Mouse (Mus musculus): ENCODE data around the gene Neil1. TPM values are rescaled to one million over a fixed set of nuclear protein-coding genes. Genes with fewer than 3 reads are reported as not detected.
A peak's percentile ranks its signal among the peaks of the same experiment; 100 is the strongest.

Gene Neil1
- polyA plus RNA-seq, 1 experiment from 2014 or later = 7.4 TPM

DNA sequence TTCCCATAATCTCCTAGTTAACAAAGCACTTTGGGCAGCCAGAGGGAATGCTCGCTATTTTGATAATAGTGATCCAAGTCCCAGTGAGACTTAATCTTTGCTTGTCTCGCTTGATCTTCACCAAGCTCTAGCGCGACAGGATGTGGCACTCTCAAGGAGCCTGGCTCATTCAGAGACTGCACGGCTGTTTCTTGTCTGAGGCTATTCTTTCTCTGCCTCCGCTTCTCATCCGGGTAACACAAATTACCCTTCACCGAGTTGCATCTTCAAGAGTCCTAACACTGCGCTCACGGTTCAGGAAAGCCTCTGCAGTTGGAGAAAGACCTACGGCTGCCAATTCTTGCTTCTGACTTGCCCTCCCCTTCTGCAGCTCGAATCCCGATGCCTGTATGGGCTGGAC is 9.4 kb upstream of the Neil1 start:
- peak overlapping the region; percentile 71 for H3K27ac ChIP-seq
- no peak for DNase-seq (ENCODE audit: low spot score)
- H3K9me3 ChIP-seq (ENCODE audit: control insufficient read depth, low read length) = no peaks in the 10 kb centered on the region
- H3K27me3 ChIP-seq (ENCODE audit: control insufficient read depth, insufficient read depth, low read length) = no peaks in the 10 kb centered on the region
- H3K36me3 ChIP-seq (replicated peaks; ENCODE audit: control insufficient read depth, insufficient read depth) = 0 out of 2 replicates have a peak, but pooled peaks cover 14% of the 10 kb centered on the region
- 32% methylated on average over 13 of the region's 13 CpGs for WGBS
- H3K4me2 ChIP-seq (replicated peaks) = peak overlapping the region; percentile 69
- peak overlapping the region; percentile 69 for H3K4me3 ChIP-seq (replicated peaks; ENCODE audit: low read length)
- H3K4me1 ChIP-seq (replicated peaks; ENCODE audit: control insufficient read depth, insufficient read depth, low read length) = peaks cover 12% of the 10 kb centered on the region
- peak overlapping the region; percentile 74 for H3K9ac ChIP-seq
- no peak for ATAC-seq (ENCODE audit: low FRiP score)

DNA sequence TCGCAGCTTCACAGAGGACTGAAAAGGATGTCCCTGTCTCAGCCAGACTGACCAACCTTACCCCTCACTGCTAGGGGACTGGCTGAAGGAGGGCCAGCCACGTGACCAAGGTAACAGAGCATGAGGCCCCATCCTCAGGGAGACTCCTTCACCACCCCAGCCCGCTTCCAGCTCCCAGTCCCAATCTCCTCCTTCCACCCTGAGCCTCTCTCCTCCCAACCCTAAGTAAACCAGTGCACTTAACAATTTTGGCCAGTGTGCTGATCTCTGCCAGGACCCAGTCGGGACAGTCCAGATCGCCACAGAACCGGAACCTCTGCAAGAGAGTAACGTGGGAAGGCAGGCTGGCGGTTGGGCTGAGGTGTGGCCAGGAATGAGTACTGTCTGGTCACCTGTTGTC is 8.7 kb upstream of the Neil1 start:
- Histone ChIP-seq H3K4me3 (replicated peaks; ENCODE audit: low read length) (no peak overlapping the region), H3K27me3 (ENCODE audit: control insufficient read depth, insufficient read depth, low read length) (no peaks in the 10 kb centered on the region), H3K36me3 (replicated peaks; ENCODE audit: control insufficient read depth, insufficient read depth) (0 out of 2 replicates have a peak, but pooled peaks cover 14% of the 10 kb centered on the region), H3K4me1 (replicated peaks; ENCODE audit: control insufficient read depth, insufficient read depth, low read length) (peaks cover 12% of the 10 kb centered on the region), H3K4me2 (replicated peaks) (peak overlapping the region; percentile 69; the same call in 1 of the 2 replicates), H3K9me3 (ENCODE audit: control insufficient read depth, low read length) (no peaks in the 10 kb centered on the region), H3K9ac (no peak overlapping the region), H3K27ac (no peak overlapping the region)
- no peak for DNase-seq (ENCODE audit: low spot score)
- 86% methylated on average over 8 of the region's 8 CpGs for WGBS
- no peak for ATAC-seq (ENCODE audit: low FRiP score)

DNA sequence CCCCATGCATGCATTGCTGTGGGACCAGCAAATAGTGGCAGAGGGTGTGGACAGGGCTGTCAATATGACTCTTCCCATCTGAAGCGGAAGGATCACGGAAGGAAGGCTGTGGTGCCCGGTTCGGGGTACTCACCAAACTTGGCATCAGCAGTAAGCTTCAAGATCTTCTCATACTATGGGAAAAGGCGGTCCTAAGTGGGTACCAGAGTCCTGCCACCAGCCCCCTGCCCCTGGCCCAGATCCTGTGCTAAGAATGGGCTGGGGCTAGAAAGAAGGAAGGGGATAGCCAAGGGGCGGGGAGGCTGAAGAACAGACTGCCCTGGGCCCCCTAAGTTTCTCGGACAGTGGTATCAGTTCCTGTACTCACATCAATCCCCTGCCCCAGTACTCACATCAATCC is 8.3 kb upstream of the Neil1 start:
- ATAC-seq (ENCODE audit: low FRiP score) = no peak
- 93% methylated on average over 7 of the region's 7 CpGs for WGBS

DNA sequence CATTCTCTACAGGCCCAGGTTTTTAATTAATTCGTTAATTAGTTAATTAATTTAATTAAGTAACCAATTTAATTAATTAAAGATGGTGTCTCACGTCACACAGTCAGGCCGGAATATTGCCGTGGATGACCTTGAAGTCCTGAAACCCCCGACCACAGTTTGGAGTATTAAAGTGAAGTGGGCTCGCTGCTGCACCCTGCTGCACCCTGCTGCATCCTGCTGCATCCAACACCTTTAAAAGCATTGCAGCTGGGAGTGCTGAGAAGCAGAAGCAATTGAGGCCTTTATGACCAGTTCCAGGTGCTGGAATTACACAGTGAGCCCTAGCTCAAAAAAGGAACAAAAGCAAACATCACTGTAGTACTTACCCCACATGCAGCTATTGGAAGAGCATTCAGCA is 4.2 kb upstream of the Neil1 start:
- DNase-seq (ENCODE audit: low spot score) = no peak
- no peak overlapping the region for H3K27ac ChIP-seq
- H3K9me3 ChIP-seq (ENCODE audit: control insufficient read depth, low read length) = no peaks in the 10 kb centered on the region
- 50% methylated on average over 6 of the region's 6 CpGs for WGBS
- peaks cover 18% of the 10 kb centered on the region for H3K4me1 ChIP-seq (replicated peaks; ENCODE audit: control insufficient read depth, insufficient read depth, low read length)
- H3K4me2 ChIP-seq (replicated peaks) = no peak overlapping the region
- H3K36me3 ChIP-seq (replicated peaks; ENCODE audit: control insufficient read depth, insufficient read depth) = 0 out of 2 replicates have a peak, but pooled peaks cover 14% of the 10 kb centered on the region
- no peak overlapping the region for H3K4me3 ChIP-seq (replicated peaks; ENCODE audit: low read length)
- no peak for ATAC-seq (ENCODE audit: low FRiP score)
- H3K27me3 ChIP-seq (ENCODE audit: control insufficient read depth, insufficient read depth, low read length) = no peaks in the 10 kb centered on the region
- H3K9ac ChIP-seq = no peak overlapping the region

More for the DNA sequence above, 8.3 kb upstream of the Neil1 start:
- peaks cover 12% of the 10 kb centered on the region for H3K4me1 ChIP-seq (replicated peaks; ENCODE audit: control insufficient read depth, insufficient read depth, low read length)
- H3K4me2 ChIP-seq (replicated peaks) = no peak overlapping the region
- no peaks in the 10 kb centered on the region for H3K27me3 ChIP-seq (ENCODE audit: control insufficient read depth, insufficient read depth, low read length)
- no peak overlapping the region for H3K9ac ChIP-seq
- no peak overlapping the region for H3K4me3 ChIP-seq (replicated peaks; ENCODE audit: low read length)
- DNase-seq (ENCODE audit: low spot score) = no peak
- no peaks in the 10 kb centered on the region for H3K9me3 ChIP-seq (ENCODE audit: control insufficient read depth, low read length)
- H3K36me3 ChIP-seq (replicated peaks; ENCODE audit: control insufficient read depth, insufficient read depth) = 0 out of 2 replicates have a peak, but pooled peaks cover 14% of the 10 kb centered on the region
- H3K27ac ChIP-seq = no peak overlapping the region

DNA sequence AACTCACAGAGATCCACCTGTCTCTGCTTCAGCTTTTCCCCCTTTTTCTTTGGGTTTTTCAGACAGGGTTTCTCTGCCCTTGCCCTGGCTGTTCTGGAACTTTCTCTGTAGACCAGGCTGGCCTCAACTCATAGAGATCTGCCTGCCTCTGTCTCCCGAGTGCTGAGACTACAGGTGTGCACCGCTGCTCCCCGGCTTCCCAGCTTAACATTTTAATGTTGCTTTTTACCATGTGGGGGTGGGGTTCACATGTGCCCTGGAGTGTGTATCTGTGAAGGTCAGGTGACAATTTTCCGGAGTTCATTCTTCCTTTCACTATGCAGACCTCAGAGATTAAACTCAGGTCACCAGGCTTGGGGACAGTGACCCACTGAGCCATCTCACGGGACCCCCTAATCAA is 2.1 kb upstream of the Neil1 start:
- Histone ChIP-seq H3K27ac (no peak overlapping the region), H3K4me2 (replicated peaks) (no peak overlapping the region), H3K9ac (no peak overlapping the region), H3K27me3 (ENCODE audit: control insufficient read depth, insufficient read depth, low read length) (no peaks in the 10 kb centered on the region), H3K4me3 (replicated peaks; ENCODE audit: low read length) (no peak overlapping the region), H3K36me3 (replicated peaks; ENCODE audit: control insufficient read depth, insufficient read depth) (0 out of 2 replicates have a peak, but pooled peaks cover 6% of the 10 kb centered on the region), H3K9me3 (ENCODE audit: control insufficient read depth, low read length) (no peaks in the 10 kb centered on the region), H3K4me1 (replicated peaks; ENCODE audit: control insufficient read depth, insufficient read depth, low read length) (peaks cover 18% of the 10 kb centered on the region)
- 89% methylated on average over 5 of the region's 5 CpGs for WGBS
- no peak for ATAC-seq (ENCODE audit: low FRiP score)
- no peak for DNase-seq (ENCODE audit: low spot score)

DNA sequence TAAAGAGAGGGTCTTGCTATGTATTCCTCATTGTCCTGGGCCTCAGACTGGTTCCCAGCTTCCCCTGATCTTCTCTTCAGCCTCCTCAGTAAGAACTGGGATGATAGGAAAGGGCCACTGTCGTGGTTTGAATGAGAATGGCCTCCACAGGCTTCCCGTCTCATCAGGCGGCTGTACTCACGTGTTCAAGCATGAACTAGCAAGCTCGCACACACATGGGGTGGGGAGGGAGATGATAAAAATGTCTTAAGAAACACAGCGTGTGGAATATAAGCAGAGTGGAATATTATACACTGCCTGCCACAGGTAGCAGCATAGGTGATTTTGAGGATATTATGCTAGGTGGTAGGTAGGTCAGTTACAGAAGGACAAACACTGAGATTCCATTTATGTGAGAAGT is 916 bp upstream of the Neil1 start:
- DNase-seq (ENCODE audit: low spot score) = no peak
- Histone ChIP-seq H3K36me3 (replicated peaks; ENCODE audit: control insufficient read depth, insufficient read depth) (peaks cover 9% of the 10 kb centered on the region; the same call in 1 of the 2 replicates), H3K9ac (peak overlapping the region; percentile 55), H3K4me3 (replicated peaks; ENCODE audit: low read length) (peak overlapping the region; percentile 45), H3K27me3 (ENCODE audit: control insufficient read depth, insufficient read depth, low read length) (no peaks in the 10 kb centered on the region), H3K9me3 (ENCODE audit: control insufficient read depth, low read length) (no peaks in the 10 kb centered on the region), H3K4me1 (replicated peaks; ENCODE audit: control insufficient read depth, insufficient read depth, low read length) (peaks cover 18% of the 10 kb centered on the region), H3K4me2 (replicated peaks) (peak overlapping the region; percentile 61), H3K27ac (peak overlapping the region; percentile 87)
- no peak for ATAC-seq (ENCODE audit: low FRiP score)
- WGBS = 71% methylated on average over 6 of the region's 6 CpGs

DNA sequence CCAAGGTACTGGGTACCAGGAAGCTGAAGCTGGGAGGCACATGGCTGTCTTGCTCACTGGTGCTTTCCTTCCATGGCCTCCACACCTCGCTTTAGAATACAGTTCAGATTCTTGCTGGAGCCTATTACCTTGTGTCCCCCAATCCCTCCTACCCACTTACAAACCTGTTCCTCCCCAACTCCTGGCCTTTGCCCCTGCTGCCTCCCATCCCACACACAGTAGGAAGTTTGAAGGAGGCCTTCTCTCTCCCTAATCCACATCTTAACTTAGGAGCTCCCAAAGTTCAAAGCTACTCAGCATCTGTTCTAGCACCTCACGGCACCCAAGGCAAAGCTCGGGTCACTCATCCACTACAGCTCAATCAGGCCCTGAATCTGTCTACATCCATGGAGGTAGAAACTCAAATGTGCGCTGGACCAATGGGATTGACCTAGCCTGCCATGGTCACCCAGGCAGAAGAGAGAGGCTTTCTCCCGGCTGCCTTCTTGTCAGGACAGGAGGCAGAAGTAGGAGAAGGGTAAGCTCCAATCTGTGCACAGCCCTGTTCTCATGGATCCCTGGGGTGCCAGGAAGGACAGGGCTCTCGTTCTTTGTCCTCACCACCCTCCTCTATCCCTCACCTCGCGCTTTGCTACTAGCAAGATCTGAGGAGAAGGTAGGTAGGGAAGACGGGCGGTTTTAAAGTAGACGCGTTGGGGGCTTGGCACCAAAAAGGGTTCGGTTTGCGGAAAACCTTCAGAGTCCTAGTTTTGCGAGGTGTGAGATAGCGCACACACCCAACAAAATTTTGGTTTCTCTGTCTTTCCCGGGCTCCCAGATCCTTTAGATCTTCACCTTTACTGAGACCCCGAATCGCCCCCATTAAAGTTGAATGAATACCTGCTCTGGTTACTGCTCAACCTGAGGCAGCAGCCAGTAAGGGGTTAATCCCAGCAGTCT is 631 bp downstream of the Neil1 start:
- Histone ChIP-seq H3K27me3 (ENCODE audit: control insufficient read depth, insufficient read depth, low read length) (no peaks in the 10 kb centered on the region), H3K4me1 (replicated peaks; ENCODE audit: control insufficient read depth, insufficient read depth, low read length) (peaks cover 18% of the 10 kb centered on the region), H3K9ac (peak overlapping the region; percentile 55), H3K4me2 (replicated peaks) (peak overlapping the region; percentile 61), H3K9me3 (ENCODE audit: control insufficient read depth, low read length) (no peaks in the 10 kb centered on the region), H3K27ac (peak overlapping the region; percentile 87), H3K36me3 (replicated peaks; ENCODE audit: control insufficient read depth, insufficient read depth) (peaks cover 21% of the 10 kb centered on the region), H3K4me3 (replicated peaks; ENCODE audit: low read length) (peak overlapping the region; percentile 45)
- DNase-seq (ENCODE audit: low spot score) (peak; percentile 29), ATAC-seq (ENCODE audit: low FRiP score) (peak; percentile 52)
- WGBS = 7% methylated on average over 19 of the region's 19 CpGs

DNA sequence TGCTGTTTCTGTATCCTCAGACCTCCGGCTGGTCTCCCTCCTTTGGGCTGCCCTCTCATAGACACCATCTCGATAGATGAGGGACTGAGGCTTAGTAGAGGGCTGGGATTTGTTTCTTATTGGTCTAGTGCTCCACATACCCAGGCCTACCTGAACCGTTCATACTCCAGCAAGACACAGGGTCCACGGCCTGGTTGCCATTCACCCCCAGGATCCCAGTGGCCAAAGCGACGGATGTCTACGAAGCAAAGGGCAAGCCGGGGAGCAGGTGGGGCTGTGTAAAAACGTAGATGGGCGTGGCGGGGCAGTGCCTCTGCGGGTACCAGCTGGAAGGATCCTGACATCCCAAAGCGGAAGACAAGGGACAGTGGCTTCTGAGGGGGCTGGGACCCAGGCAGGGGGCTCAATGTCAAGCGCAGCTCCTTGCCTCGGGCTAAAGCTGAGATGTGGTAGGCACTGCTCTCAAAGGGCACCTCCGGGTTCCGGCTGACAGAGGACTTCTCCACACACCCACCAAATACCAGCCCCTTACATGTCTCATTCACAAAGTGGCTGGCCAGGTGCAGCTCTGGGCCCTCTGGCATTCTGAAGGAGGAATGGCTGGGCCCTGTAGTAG is 1.5 kb downstream of the Neil1 start:
- H3K9me3 ChIP-seq (ENCODE audit: control insufficient read depth, low read length) = no peaks in the 10 kb centered on the region
- WGBS = 87% methylated on average over 17 of the region's 17 CpGs
- H3K9ac ChIP-seq = 0 out of 2 replicates have a peak overlapping the region, but pooled peaks have one; percentile 55
- peaks cover 18% of the 10 kb centered on the region for H3K4me1 ChIP-seq (replicated peaks; ENCODE audit: control insufficient read depth, insufficient read depth, low read length)
- ATAC-seq (ENCODE audit: low FRiP score) (no peak), DNase-seq (ENCODE audit: low spot score) (no peak)
- no peak overlapping the region for H3K27ac ChIP-seq
- peak overlapping the region; percentile 61 for H3K4me2 ChIP-seq (replicated peaks)
- peak overlapping the region; percentile 45; the same call in 1 of the 2 replicates for H3K4me3 ChIP-seq (replicated peaks; ENCODE audit: low read length)
- H3K36me3 ChIP-seq (replicated peaks; ENCODE audit: control insufficient read depth, insufficient read depth) = peaks cover 30% of the 10 kb centered on the region
- no peaks in the 10 kb centered on the region for H3K27me3 ChIP-seq (ENCODE audit: control insufficient read depth, insufficient read depth, low read length)

DNA sequence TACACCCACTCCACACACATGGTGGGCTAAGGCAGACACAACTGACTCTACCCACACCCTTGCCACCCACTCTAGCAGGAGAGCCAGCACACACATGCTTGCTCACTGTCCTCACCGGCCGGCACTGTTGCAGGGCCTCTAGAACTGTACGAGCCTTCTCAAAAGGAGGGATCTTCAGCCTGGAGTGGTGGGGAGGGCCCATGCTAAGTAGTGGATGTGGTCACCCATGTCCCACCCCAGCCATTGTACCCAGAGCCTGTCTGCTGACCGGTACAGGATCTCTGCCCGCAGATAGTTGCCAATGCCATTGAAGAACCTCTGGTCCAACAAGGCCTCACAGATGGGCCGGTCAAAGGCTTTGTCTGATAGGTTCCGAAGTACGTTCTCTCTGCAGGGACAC is 3.3 kb downstream of the Neil1 start:
- 93% methylated on average over 8 of the region's 8 CpGs for WGBS
- no peak overlapping the region for H3K9ac ChIP-seq
- no peaks in the 10 kb centered on the region for H3K27me3 ChIP-seq (ENCODE audit: control insufficient read depth, insufficient read depth, low read length)
- H3K4me2 ChIP-seq (replicated peaks) = no peak overlapping the region
- H3K36me3 ChIP-seq (replicated peaks; ENCODE audit: control insufficient read depth, insufficient read depth) = peaks cover 48% of the 10 kb centered on the region
- no peak for ATAC-seq (ENCODE audit: low FRiP score)
- no peaks in the 10 kb centered on the region for H3K9me3 ChIP-seq (ENCODE audit: control insufficient read depth, low read length)
- no peak overlapping the region for H3K4me3 ChIP-seq (replicated peaks; ENCODE audit: low read length)
- no peak for DNase-seq (ENCODE audit: low spot score)
- H3K27ac ChIP-seq = no peak overlapping the region
- peaks cover 18% of the 10 kb centered on the region for H3K4me1 ChIP-seq (replicated peaks; ENCODE audit: control insufficient read depth, insufficient read depth, low read length)
